Mouse (Mus musculus) forebrain, embryonic 10.5 days (tissue): ENCODE measurements at regions not wholly inside any gene's neighbourhood (a gene's known extent, or its start where the extent isn't known, plus 50 kb on each side); places are given as distances from the start of the nearest gene placed in this dataset.

Source experiments
- DNase-seq: peaks from one replicate; pipeline ENCODE4 v3.0.0-alpha.2; 2017; ENCODE audit warnings: low spot score; ENCODE audit errors: extremely low spot score
- H3K27ac ChIP-seq: fragments of 300-500 bp; sonication (generic); 2 replicates; pipeline ENCODE4 v1.5.1; 2016; ENCODE audit warnings: mild to moderate bottlenecking
- H3K27me3 ChIP-seq: fragments of 300-500 bp; sonication (generic); 2 replicates; pipeline ENCODE4 v1.6.1; 2016; ENCODE audit warnings: mild to moderate bottlenecking; ENCODE audit not compliant: poor library complexity, severe bottlenecking
- H3K36me3 ChIP-seq: fragments of 300-500 bp; sonication (generic); replicated peaks from 2 replicates; pipeline ENCODE4 v1.6.1; 2016; ENCODE audit warnings: mild to moderate bottlenecking, moderate library complexity
- H3K4me1 ChIP-seq: fragments of 300-500 bp; sonication (generic); 2 replicates; pipeline ENCODE4 v1.6.1; 2016
- H3K4me3 ChIP-seq: fragments of 300-500 bp; sonication (generic); 2 replicates; pipeline ENCODE4 v1.5.1; 2016; ENCODE audit warnings: mild to moderate bottlenecking, moderate library complexity
- H3K9me3 ChIP-seq: fragments of 300-500 bp; sonication (generic); 2 replicates; pipeline ENCODE4 v1.6.1; 2016; ENCODE audit warnings: mild to moderate bottlenecking, moderate library complexity
- WGBS: fragments of 180-500 bp; shearing (Covaris S2); methylation state at CpG from one replicate; pipeline ENCODE4 v1.1.7; 2016; 5-methylcytosine and 5-hydroxymethylcytosine counted together

DNA sequence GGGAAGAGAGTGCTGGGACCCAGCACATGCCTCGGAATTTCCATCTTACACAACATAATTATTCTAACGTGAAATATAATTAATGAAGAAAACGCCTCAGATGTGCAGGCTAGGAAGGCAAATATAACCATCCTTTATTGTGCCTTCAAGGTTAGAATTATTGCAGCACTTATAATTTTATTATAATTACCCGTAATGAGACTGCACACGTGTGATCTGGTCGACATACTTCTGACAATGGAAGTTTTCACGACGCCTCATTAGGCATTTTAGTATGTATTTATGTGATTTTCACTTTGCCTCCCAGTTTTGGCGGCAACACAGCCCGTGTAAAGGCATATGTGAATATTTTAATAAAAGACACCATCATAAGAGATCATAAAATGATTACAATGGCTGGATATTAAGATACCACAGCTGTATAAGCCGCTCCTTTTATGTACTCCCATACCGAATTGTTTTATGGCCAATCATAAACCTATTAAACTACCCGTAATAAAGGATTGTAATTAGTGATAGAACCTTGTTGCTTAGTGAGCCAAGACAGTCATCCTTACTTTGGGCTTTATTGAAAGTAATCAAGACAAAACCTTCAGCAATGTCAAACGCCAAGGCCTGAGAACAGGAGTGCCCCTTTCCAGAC lies 281.6 kb upstream of the Irx2 start:
- no peak overlapping the region for H3K27ac ChIP-seq
- WGBS = 87% methylated on average over 14 of the region's 14 CpGs
- H3K9me3 ChIP-seq = no peaks in the 10 kb centered on the region
- no peaks in the 10 kb centered on the region for H3K36me3 ChIP-seq
- DNase-seq = no peak
- no peak overlapping the region for H3K4me3 ChIP-seq
- peaks cover 21% of the 10 kb centered on the region for H3K4me1 ChIP-seq
- peaks cover 98% of the 10 kb centered on the region for H3K27me3 ChIP-seq

DNA sequence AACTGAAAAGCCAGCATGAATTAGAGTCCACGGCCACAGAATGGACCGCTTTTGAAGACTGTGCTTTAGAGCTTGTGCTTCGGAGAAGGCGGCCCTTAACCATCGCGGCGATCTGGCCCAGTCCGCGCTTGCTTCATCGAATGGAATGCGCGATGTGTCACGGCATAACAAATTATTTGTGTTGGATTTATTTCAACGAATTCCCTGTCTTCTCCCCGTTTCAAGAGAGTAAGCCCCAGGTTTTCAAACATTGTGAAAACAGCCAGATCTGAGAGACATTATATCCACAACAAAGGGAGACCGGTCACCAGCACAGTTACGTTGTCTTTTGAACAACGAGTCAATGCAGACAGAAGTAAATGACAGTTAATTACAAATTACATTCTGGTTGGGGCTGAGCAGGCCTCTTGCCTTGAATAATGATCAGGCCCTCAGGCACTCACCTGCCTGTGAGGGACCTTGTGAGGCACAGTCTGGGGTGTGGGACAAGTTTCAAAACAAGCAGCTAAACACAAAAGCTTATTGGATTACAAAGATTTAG lies 275.9 kb upstream of the Irx2 start:
- Histone ChIP-seq H3K9me3 (no peaks in the 10 kb centered on the region), H3K36me3 (no peaks in the 10 kb centered on the region), H3K4me3 (peak overlapping the region; percentile 3; the same call in 1 of the 2 replicates), H3K27ac (no peak overlapping the region), H3K4me1 (peaks cover 26% of the 10 kb centered on the region), H3K27me3 (peaks cover 100% of the 10 kb centered on the region)
- DNase-seq = peak; percentile 26
- 39% methylated on average over 18 of the region's 18 CpGs for WGBS

GRCm38 (mm10) chr13:72355297-72355696 lies 273.3 kb upstream of the Irx2 start:
- WGBS = 43% methylated on average over 1 of the region's 1 CpGs
- Histone ChIP-seq H3K9me3 (no peaks in the 10 kb centered on the region), H3K4me3 (no peak overlapping the region), H3K27me3 (peaks cover 100% of the 10 kb centered on the region), H3K4me1 (peaks cover 26% of the 10 kb centered on the region), H3K36me3 (no peaks in the 10 kb centered on the region), H3K27ac (no peak overlapping the region)
- no peak for DNase-seq

GRCm38 (mm10) chr13:72355821-72356220 lies 272.8 kb upstream of the Irx2 start:
- Histone ChIP-seq H3K27ac (no peak overlapping the region), H3K36me3 (no peaks in the 10 kb centered on the region), H3K4me1 (peaks cover 26% of the 10 kb centered on the region), H3K27me3 (peaks cover 100% of the 10 kb centered on the region), H3K4me3 (no peak overlapping the region), H3K9me3 (no peaks in the 10 kb centered on the region)
- DNase-seq = no peak
- WGBS = 71% methylated on average over 3 of the region's 3 CpGs

GRCm38 (mm10) chr13:72358243-72358904 lies 270.2 kb upstream of the Irx2 start:
- no peaks in the 10 kb centered on the region for H3K36me3 ChIP-seq
- H3K4me1 ChIP-seq = peaks cover 13% of the 10 kb centered on the region
- H3K27ac ChIP-seq = no peak overlapping the region
- 30% methylated on average over 8 of the region's 8 CpGs for WGBS
- no peaks in the 10 kb centered on the region for H3K9me3 ChIP-seq
- no peak overlapping the region for H3K4me3 ChIP-seq
- H3K27me3 ChIP-seq = peaks cover 100% of the 10 kb centered on the region
- DNase-seq = no peak

DNA sequence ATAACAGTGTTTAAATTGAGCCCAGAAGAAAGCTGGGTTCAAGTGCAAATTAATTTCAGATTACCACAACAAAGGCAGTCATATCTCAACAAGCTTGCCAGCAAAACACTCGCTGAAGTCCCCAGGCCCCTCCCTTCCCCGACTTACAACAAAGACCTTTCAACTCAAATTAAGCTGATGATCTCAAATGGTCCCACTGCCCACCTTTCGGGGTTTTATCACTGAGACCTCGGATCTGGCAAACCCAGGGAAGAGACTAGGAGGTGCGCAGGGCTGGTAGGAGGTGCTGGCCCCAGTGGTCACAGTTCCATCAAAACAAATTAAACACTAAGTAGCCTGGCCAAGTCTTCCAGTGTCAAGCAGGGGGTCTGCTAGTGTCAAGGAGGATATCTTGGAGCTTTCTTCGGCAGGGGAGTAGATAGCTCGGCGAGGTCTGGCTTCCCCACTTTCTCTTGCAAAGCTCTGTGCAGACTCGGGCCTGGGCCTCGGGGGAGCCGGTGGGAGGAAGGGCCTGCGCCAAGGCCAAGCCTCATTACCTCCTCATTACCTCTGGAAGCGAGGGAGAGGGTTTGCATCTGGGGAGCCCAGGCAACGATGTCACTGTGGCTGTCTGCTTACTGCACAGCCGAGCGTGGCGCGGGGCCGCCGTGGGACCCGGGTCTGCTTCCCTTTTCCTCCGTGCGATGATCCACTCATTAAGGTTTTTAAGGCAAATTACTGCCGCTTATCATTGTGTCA lies 262.9 kb upstream of the Irx2 start:
- Histone ChIP-seq H3K4me3 (peak overlapping the region; percentile 26), H3K9me3 (no peaks in the 10 kb centered on the region), H3K4me1 (peaks cover 31% of the 10 kb centered on the region), H3K36me3 (no peaks in the 10 kb centered on the region), H3K27ac (peak overlapping the region; percentile 37; the same call in 1 of the 2 replicates), H3K27me3 (peaks cover 97% of the 10 kb centered on the region)
- 19% methylated on average over 24 of the region's 24 CpGs for WGBS
- DNase-seq = peak; percentile 43

DNA sequence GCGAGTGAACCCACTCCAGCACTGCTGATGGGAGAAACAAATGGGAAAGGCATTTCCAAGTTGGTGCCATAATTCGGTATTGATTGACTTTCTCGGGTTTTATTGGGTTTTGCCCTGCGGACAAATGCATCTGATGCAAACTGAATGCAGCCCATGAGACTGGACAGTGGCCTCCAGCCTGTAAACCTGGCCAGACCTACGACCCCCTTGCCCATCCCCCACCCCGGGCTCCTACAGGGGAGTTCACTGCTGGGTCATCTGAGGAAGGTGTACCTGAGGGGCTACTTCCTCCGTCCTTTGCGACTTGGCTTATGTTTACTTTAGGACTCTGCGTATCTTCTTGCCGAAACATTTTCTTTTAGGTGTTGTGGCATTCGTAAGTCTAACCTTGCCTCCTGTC lies 262.3 kb upstream of the Irx2 start:
- WGBS = 54% methylated on average over 11 of the region's 11 CpGs
- Histone ChIP-seq H3K27me3 (peaks cover 97% of the 10 kb centered on the region), H3K27ac (0 out of 2 replicates have a peak overlapping the region, but pooled peaks have one; percentile 37), H3K36me3 (no peaks in the 10 kb centered on the region), H3K4me3 (peak overlapping the region; percentile 26; the same call in 1 of the 2 replicates), H3K9me3 (no peaks in the 10 kb centered on the region), H3K4me1 (peaks cover 31% of the 10 kb centered on the region)
- no peak for DNase-seq

GRCm38 (mm10) chr13:72370131-72370530 lies 258.5 kb upstream of the Irx2 start:
- H3K9me3 ChIP-seq = no peaks in the 10 kb centered on the region
- WGBS = 79% methylated on average over 1 of the region's 1 CpGs
- H3K4me1 ChIP-seq = peaks cover 14% of the 10 kb centered on the region
- no peaks in the 10 kb centered on the region for H3K36me3 ChIP-seq
- H3K27ac ChIP-seq = no peak overlapping the region
- H3K4me3 ChIP-seq = no peak overlapping the region
- DNase-seq = no peak
- H3K27me3 ChIP-seq = peaks cover 72% of the 10 kb centered on the region

GRCm38 (mm10) chr13:72370997-72371396 lies 257.6 kb upstream of the Irx2 start:
- H3K4me3 ChIP-seq = no peak overlapping the region
- H3K4me1 ChIP-seq = peaks cover 6% of the 10 kb centered on the region
- DNase-seq = no peak
- H3K27ac ChIP-seq = no peak overlapping the region
- WGBS = 66% methylated on average over 5 of the region's 5 CpGs
- peaks cover 63% of the 10 kb centered on the region for H3K27me3 ChIP-seq
- H3K9me3 ChIP-seq = no peaks in the 10 kb centered on the region
- no peaks in the 10 kb centered on the region for H3K36me3 ChIP-seq

GRCm38 (mm10) chr13:72393366-72393765 lies 235.3 kb upstream of the Irx2 start:
- no peak overlapping the region for H3K4me3 ChIP-seq
- H3K9me3 ChIP-seq = no peaks in the 10 kb centered on the region
- no peak overlapping the region for H3K27ac ChIP-seq
- 95% methylated on average over 2 of the region's 2 CpGs for WGBS
- no peaks in the 10 kb centered on the region for H3K4me1 ChIP-seq
- no peak for DNase-seq
- H3K27me3 ChIP-seq = no peaks in the 10 kb centered on the region
- no peaks in the 10 kb centered on the region for H3K36me3 ChIP-seq

- H3K27me3 ChIP-seq = peaks cover 4% of the 10 kb centered on the region; the same call in 1 of the 2 replicates
- WGBS = 50% methylated on average over 10 of the region's 10 CpGs
These were observed 227.9 kb upstream of the Irx2 start for GRCm38 (mm10) chr13:72400677-72401076.

DNA sequence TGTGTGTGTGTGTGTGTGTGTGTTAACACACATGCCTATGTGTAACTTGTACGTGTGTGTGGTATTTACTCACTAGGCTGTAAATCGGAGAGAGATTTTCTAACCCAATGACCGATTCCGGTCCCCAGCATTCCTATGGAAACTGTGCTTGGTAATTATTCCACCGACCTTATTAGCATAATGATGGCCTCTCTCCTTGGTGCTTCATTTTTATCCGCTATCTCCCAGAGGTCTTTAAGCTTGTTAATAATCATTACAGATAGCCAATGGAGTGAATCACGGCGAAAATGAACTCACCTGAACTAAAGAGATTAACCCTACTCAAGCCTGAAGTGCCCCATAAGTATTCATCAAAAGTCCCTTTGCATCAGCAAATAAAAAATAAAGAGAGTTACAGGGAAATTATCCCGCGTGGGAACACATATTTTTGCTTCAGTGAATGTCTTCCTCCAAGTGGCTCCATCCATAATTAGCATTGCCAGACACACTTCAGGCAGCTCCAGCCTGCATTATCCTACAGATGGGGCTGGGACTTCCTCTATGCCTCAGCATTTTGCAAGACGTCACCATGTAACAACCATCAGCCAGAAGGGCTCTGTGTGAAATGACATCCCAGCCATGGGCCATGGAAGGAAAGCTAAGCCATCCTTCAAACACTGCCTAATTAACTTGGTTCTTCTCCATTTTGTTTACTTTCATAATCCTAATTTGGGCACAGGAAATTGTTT lies 219.2 kb upstream of the Irx2 start:
- H3K9me3 ChIP-seq = no peaks in the 10 kb centered on the region
- no peaks in the 10 kb centered on the region for H3K36me3 ChIP-seq
- H3K4me3 ChIP-seq = no peak overlapping the region
- H3K27ac ChIP-seq = no peak overlapping the region
- no peak for DNase-seq
- WGBS = 85% methylated on average over 11 of the region's 11 CpGs
- no peaks in the 10 kb centered on the region for H3K4me1 ChIP-seq
- no peaks in the 10 kb centered on the region for H3K27me3 ChIP-seq

More at GRCm38 (mm10) chr13:72400677-72401076, 227.9 kb upstream of the Irx2 start:
- H3K27ac ChIP-seq = peak overlapping the region; percentile 20; the same call in 1 of the 2 replicates
- no peak overlapping the region for H3K4me3 ChIP-seq
- no peaks in the 10 kb centered on the region for H3K9me3 ChIP-seq
- no peaks in the 10 kb centered on the region for H3K36me3 ChIP-seq
- DNase-seq = peak; percentile 27
- H3K4me1 ChIP-seq = peaks cover 9% of the 10 kb centered on the region
